Mouse (Mus musculus) brain, embryonic 14.5 days (tissue): ENCODE data around the gene Upb1.

Source experiments
- CTCF ChIP-seq: fragments of 200-500 bp; IDR thresholded peaks from 2 replicates; pipeline ENCODE4 v1.5.1; 2012; ENCODE audit warnings: inconsistent platforms, mild to moderate bottlenecking, moderate library complexity, borderline replicate concordance; ENCODE audit not compliant: insufficient read depth, insufficient read length; ENCODE audit errors: extremely low read depth
- POLR2A ChIP-seq: fragments of 200-500 bp; IDR thresholded peaks from 2 replicates; pipeline ENCODE4 v1.6.1; 2012; ENCODE audit warnings: mild to moderate bottlenecking, inconsistent platforms, borderline replicate concordance; ENCODE audit not compliant: poor library complexity, insufficient read depth, insufficient read length, severe bottlenecking; ENCODE audit errors: extremely low read depth

GRCm38 (mm10) chr10:75429522-75430146, 28.7 kb downstream of the Upb1 start:
- TF ChIP-seq CTCF (no peak), POLR2A (no peak)
